ENCODE assay signal across 12 mouse cellular contexts in the genomic region with DNA sequence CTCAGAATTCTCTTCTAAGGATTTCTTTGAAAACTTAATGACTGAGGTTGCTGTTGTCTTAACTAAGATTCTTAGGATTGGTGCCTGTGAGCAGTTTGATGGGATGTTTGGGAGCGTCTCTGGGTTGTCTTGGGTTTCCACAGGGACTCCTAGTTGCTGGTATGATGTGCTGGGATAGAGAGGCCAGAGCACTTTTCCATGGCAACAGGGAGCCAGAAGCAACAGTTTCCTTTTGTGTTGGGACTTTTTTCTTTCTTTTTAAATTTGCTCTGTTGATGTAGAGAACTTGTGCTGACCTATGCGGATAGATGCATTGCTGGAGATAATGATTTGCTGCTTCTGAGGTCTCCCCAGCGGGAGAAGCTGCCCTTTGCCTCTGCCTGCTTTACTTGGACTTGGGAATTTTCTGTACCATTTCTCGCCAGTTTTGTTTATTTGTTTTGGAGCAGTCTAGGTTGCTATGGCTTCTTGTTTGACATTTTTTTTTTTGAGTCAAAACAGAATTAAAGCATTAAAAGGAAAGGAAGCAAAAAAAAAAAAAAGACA. TPM values are rescaled to one million over a fixed set of nuclear protein-coding genes. Genes with fewer than 3 reads are reported as not detected.
DNase-seq lines count a peak whose midpoint lies in the region; ATAC-seq and TF ChIP-seq lines count a peak whose summit lies in the region.
"Had no signal": no experiment of that assay in that cellular context is flagged by ENCODE, and none has a peak within 500 bp of the region (broad histone marks: within the 10 kb centered on the region; RNA-seq: fewer than 3 reads in every experiment).

No protein-coding gene starts in this region.

- ATAC-seq in lung, embryonic 14.5 days (ENCODE audit: insufficient read depth) = no peak
- ATAC-seq in hindbrain, embryonic 13.5 days (ENCODE audit: low FRiP score) = no peak
- peak; percentile 46; the same call in 1 of the 2 replicates for ATAC-seq in neural tube, embryonic 15.5 days (ENCODE audit: low FRiP score)
- ATAC-seq: CD4-positive, CD25-positive, alpha-beta regulatory T cell, adult 4 months had no signal

- peak; percentile 11 for DNase-seq in lung, embryonic 14.5 days
- DNase-seq in lung, postnatal 4 days = no peak
- peak; percentile 68 for DNase-seq in kidney, postnatal 14 days
- no peak for DNase-seq in spleen, adult 18-20 months
- DNase-seq in spleen, postnatal 10 days (ENCODE audit: low spot score in 2 of 2) = no peak
- no peak for DNase-seq in heart, postnatal 25 days (ENCODE audit: low spot score)
- DNase-seq: liver had no signal

- no peak for TF ChIP-seq CTCF in lung, embryonic 14.5 days (IDR thresholded peaks at IDR 0.05; ENCODE audit: low read depth)

- H3K4me2 ChIP-seq in lung, embryonic 14.5 days = no peak overlapping the region
- peak overlapping the region; percentile 38 for H3K4me2 ChIP-seq in hindbrain, embryonic 13.5 days
- peak overlapping the region; percentile 49 for H3K4me2 ChIP-seq in neural tube, embryonic 15.5 days
- H3K4me2 ChIP-seq: heart, embryonic 13.5 days had no signal

- no peak overlapping the region for H3K9ac ChIP-seq in lung, embryonic 14.5 days
- H3K9ac ChIP-seq in hindbrain, embryonic 13.5 days = no peak overlapping the region
- H3K9ac ChIP-seq in neural tube, embryonic 15.5 days (replicated peaks) = no peak overlapping the region
- H3K9ac ChIP-seq: heart, embryonic 13.5 days had no signal

- intact Hi-C loops in heart, postnatal 25 days (cut with DNase I) = no loop called here

- H3K36me3 ChIP-seq in lung, embryonic 14.5 days (ENCODE audit: insufficient read depth) = no peaks in the 10 kb centered on the region
- no peaks in the 10 kb centered on the region for H3K36me3 ChIP-seq in hindbrain, embryonic 13.5 days
- H3K36me3 ChIP-seq in neural tube, embryonic 15.5 days = no peaks in the 10 kb centered on the region
- H3K36me3 ChIP-seq: heart, embryonic 13.5 days had no signal

- 41% methylated on average over 4 of the region's 4 CpGs for WGBS in lung, embryonic 14.5 days
- WGBS in hindbrain, embryonic 13.5 days = 27% methylated on average over 4 of the region's 4 CpGs
- 22% methylated on average over 4 of the region's 4 CpGs for WGBS in neural tube, embryonic 15.5 days

- no peak overlapping the region for H3K4me3 ChIP-seq in lung, embryonic 14.5 days (ENCODE audit: low read depth, low read length)
- H3K4me3 ChIP-seq in hindbrain, embryonic 13.5 days = no peak overlapping the region
- H3K4me3 ChIP-seq in neural tube, embryonic 15.5 days (replicated peaks) = peak overlapping the region; percentile 27; the same call in 1 of the 2 replicates
- H3K4me3 ChIP-seq: heart, embryonic 13.5 days had no signal

- H3K27ac ChIP-seq in lung, embryonic 14.5 days (ENCODE audit: low read depth) = no peak overlapping the region
- peak overlapping the region; percentile 46; the same call in 1 of the 2 replicates for H3K27ac ChIP-seq in hindbrain, embryonic 13.5 days
- peak overlapping the region; percentile 45; the same call in 1 of the 2 replicates for H3K27ac ChIP-seq in neural tube, embryonic 15.5 days (replicated peaks)
- H3K27ac ChIP-seq: heart, embryonic 13.5 days had no signal

- H3K9me3 ChIP-seq in lung, embryonic 14.5 days (ENCODE audit: low read depth, low read length) = no peaks in the 10 kb centered on the region
- H3K9me3 ChIP-seq in hindbrain, embryonic 13.5 days = no peaks in the 10 kb centered on the region
- H3K9me3 ChIP-seq in neural tube, embryonic 15.5 days (replicated peaks) = no peaks in the 10 kb centered on the region
- H3K9me3 ChIP-seq: heart, embryonic 13.5 days had no signal

- no peaks in the 10 kb centered on the region for H3K27me3 ChIP-seq in lung, embryonic 14.5 days (ENCODE audit: insufficient read depth, low read length)
- no peaks in the 10 kb centered on the region for H3K27me3 ChIP-seq in hindbrain, embryonic 13.5 days
- no peaks in the 10 kb centered on the region for H3K27me3 ChIP-seq in neural tube, embryonic 15.5 days (replicated peaks)
- H3K27me3 ChIP-seq: heart, embryonic 13.5 days had no signal

- no peaks in the 10 kb centered on the region for H3K4me1 ChIP-seq in lung, embryonic 14.5 days (ENCODE audit: insufficient read depth)
- H3K4me1 ChIP-seq in hindbrain, embryonic 13.5 days (replicated peaks) = peaks cover 16% of the 10 kb centered on the region
- H3K4me1 ChIP-seq in neural tube, embryonic 15.5 days = peaks cover 17% of the 10 kb centered on the region
- H3K4me1 ChIP-seq: heart, embryonic 13.5 days had no signal

RNA-seq across cellular contexts. Expression of gene C1qtnf3, which starts 0.7 kb away (rescaled TPM):
- 0.14 and 0.35 TPM in 2 replicates for polyA plus RNA-seq in lung, embryonic 14.5 days (2014; fragmentation: Nextera tagmentation; extraction: Ambion mirVana)
- polyA plus RNA-seq in hindbrain, embryonic 13.5 days (2015; fragmentation: Nextera tagmentation; extraction: Ambion mirVana) = 3.5 and 3.7 TPM in 2 replicates
- polyA plus RNA-seq in neural tube, embryonic 15.5 days (2015; fragmentation: Nextera tagmentation; extraction: Ambion mirVana) = 21.2 and 23.1 TPM in 2 replicates
- under 1 TPM in 1 of 2 experiments, not detected in 1; 0.13 TPM for total RNA-seq in heart, postnatal 25 days (2021)
- total RNA-seq: layer of hippocampus, adult 18-20 months had no signal
- polyA plus RNA-seq: CD4-positive, CD25-positive, alpha-beta regulatory T cell, adult 4 months had no signal

RNA-seq across cellular contexts. Expression of gene Amacr, which starts 28.7 kb away (rescaled TPM):
- 14.3 and 14.6 TPM in 2 replicates for polyA plus RNA-seq in lung, embryonic 14.5 days (2014; fragmentation: Nextera tagmentation; extraction: Ambion mirVana)
- 9.6 and 12.8 TPM in 2 replicates for polyA plus RNA-seq in hindbrain, embryonic 13.5 days (2015; fragmentation: Nextera tagmentation; extraction: Ambion mirVana)
- 12.4 and 13.9 TPM in 2 replicates for polyA plus RNA-seq in neural tube, embryonic 15.5 days (2015; fragmentation: Nextera tagmentation; extraction: Ambion mirVana)
- total RNA-seq in heart, postnatal 25 days (2021) = 10 to 100 TPM; 31.2 to 32.7 TPM

RNA-seq across cellular contexts. Expression of gene Slc45a2, which starts 47.7 kb away (rescaled TPM):
- polyA plus RNA-seq in lung, embryonic 14.5 days (2014; fragmentation: Nextera tagmentation; extraction: Ambion mirVana) = not detected in 2 replicates
- polyA plus RNA-seq in hindbrain, embryonic 13.5 days (2015; fragmentation: Nextera tagmentation; extraction: Ambion mirVana) = 0.09 and 0.17 TPM in 2 replicates
- polyA plus RNA-seq in neural tube, embryonic 15.5 days (2015; fragmentation: Nextera tagmentation; extraction: Ambion mirVana) = not detected in 2 replicates
- total RNA-seq in heart, postnatal 25 days (2021) = not detected
- total RNA-seq: layer of hippocampus, adult 18-20 months had no signal
- polyA plus RNA-seq: CD4-positive, CD25-positive, alpha-beta regulatory T cell, adult 4 months; heart, embryonic 13.5 days had no signal

Comparison
In these comparisons a context has a peak if more than half of its experiments do, and no peak if none do; other contexts are left out.
1. DNase-seq: peak in lung, embryonic 14.5 days (single experiment) and kidney, postnatal 14 days (single experiment); none in lung, postnatal 4 days (0 of 2), spleen, adult 18-20 months (0 of 2), spleen, postnatal 10 days (0 of 2) and heart, postnatal 25 days (single experiment).